Mouse (Mus musculus) Patski (cell line): ENCODE measurements around the gene Hist1h2ao. TPM values are rescaled to one million over a fixed set of nuclear protein-coding genes. Genes with fewer than 3 reads are reported as not detected.
"Not testable (repeated sequence)": the region's sequence is repeated elsewhere in the genome, so short reads cannot be mapped to it uniquely, and the experiment has no call there.

Source experiments
- ATAC-seq: fragments of 100-300 bp; one replicate; pipeline ENCODE4 v1.8.0; 2021
- CTCF ChIA-PET: fragments of 350-600 bp; sonication (Branson Sonifier 250); formaldehyde crosslinking; loops from one replicate; lab custom pipeline; 2022; ENCODE audit warnings: inconsistent platforms; lab: Charles Lee
- POLR2A ChIA-PET: fragments of 350-600 bp; sonication (Branson Sonifier 250); formaldehyde crosslinking; loops from one replicate; lab custom pipeline; 2022; ENCODE audit warnings: antibody characterized with exemption, inconsistent platforms; lab: Charles Lee
- DNase-seq: peaks from one replicate; pipeline ENCODE4 v3.0.0-alpha.2; 2011; ENCODE audit warnings: low read depth, low spot score
- H3K27me3 ChIP-seq: fragments of 371-371 bp; one replicate; pipeline ENCODE4 v1.5.1; 2021
- CTCF ChIP-seq: fragments of 100-300 bp; IDR thresholded peaks from one replicate; pipeline ENCODE4 v1.5.1; 2021
- in situ Hi-C: fragments of 300-500 bp; cut with MboI; formaldehyde crosslinking; loops from 3 replicates; pipeline ENCODE4 v1.11.1; 2018; ENCODE audit warnings: low pct_unique_long_range_greater_than_20kb, mixed read lengths
- polyA plus RNA-seq: library from polyadenylated mRNA; unstranded; gene quantifications from one replicate; pipeline ENCODE4 v1.2.3, GENCODE M21; 2021

The Hist1h2ao gene
- polyA plus RNA-seq, 1 experiment from 2014 or later = not detected

DNA sequence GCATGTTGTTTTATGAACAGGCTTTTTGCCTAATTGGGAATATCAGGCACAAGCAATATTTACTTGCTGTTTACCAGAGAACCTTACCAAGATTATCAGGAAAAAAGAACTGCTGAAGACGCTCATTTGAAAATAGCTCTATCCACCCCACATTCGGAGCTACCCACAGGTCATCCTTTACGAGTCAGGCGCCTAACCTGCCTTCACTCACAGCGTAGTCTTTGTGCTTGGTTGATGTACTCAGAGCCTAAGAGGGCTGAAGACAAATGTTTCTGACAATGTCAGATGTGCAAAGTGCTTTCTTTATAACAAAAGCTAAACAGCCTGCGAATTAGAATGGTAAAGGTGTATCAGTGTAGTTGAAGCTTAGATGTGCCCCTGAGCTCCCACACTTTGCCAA, 26.0 kb upstream of the Hist1h2ao start:
- ChIA-PET CTCF (no interaction called here), POLR2A (interaction anchor here (0.9 kb wide), 1 partner anchor 31 kb away, joined by 4 read pairs; the partner anchor contains the start of genes Hist1h2ak and Hist1h2bn)
- TF ChIP-seq CTCF = no peak
- DNase-seq (no peak), ATAC-seq (no peak)
- no peaks in the 10 kb centered on the region for H3K27me3 ChIP-seq
- in situ Hi-C loops = loop anchor here (25.0 kb wide), 1 partner anchor 1978 kb away; the partner anchor contains the start of genes Hist1h1a, Hist1h2ab, Hist1h3a and Hist1h3b

DNA sequence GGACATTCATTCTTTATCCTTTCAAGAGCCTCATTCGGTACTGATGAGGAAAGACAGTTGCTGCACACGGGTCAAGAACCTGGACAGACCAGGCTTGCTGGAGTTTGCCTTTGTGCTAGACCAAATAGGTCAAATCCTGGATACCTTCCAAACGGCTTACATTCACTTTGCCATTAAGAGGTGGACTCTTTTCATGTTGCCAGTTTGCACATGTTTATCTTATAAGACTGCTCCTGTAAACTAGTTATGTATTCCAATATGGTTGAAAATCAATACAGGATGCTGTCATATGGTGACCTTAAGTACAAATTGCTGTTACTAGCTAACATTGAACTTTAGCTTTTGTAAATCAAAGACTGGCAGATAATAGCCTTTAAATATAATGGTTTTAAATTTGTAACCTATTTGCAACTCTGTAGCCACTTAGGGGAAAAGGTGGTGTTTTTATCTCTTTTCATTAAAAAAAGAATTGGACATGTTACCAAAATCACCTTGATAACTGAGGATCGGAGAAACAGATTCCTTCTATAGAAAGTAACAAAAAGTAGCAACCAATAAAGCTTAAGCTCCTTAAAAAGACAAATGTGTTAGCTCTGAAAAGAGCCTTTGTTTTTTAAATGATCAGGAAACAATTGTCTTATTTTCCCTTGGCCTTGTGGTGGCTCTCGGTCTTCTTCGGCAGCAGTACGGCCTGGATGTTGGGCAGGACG, 23.9 kb upstream of the Hist1h2ao start:
- DNase-seq (no peak), ATAC-seq (no peak)
- ChIA-PET CTCF (no interaction called here), POLR2A (no interaction called here)
- in situ Hi-C loops = loop anchor here (25.0 kb wide), 1 partner anchor 1976 kb away; the partner anchor contains the start of genes Hist1h1a, Hist1h2ab, Hist1h3a and Hist1h3b
- H3K27me3 ChIP-seq = no peaks in the 10 kb centered on the region
- TF ChIP-seq CTCF = no peak

DNA sequence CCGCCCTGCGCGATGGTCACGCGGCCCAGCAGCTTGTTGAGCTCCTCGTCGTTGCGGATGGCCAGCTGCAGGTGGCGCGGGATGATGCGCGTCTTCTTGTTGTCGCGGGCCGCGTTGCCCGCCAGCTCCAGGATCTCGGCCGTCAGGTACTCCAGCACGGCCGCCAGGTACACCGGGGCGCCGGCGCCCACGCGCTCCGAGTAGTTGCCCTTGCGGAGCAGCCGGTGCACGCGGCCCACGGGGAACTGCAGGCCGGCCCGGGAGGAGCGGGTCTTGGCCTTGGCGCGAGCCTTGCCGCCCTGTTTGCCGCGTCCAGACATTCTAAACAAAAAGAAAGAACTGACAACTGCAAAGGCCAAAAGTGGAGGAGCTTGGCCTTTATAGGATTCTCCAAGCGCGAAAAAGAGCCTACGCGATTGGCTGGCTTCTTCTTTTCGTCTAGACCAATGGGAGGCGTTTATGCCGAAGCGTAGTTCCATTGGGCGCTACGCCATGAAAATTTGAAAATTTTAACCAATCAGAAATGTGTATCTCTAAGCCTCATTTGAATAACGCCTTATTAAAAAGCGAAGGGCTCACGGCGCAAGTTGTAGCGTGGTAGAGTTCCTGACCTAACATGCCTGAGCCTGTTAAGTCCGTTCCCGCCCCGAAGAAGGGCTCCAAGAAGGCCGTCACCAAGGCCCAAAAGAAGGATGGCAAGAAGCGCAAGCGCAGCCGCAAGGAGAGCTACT, 23.2 kb upstream of the Hist1h2ao start, which contains the start of the genes Hist1h2an and Hist1h2bp:
Hist1h2an (minus strand) TSS at position 320 of the 731 bp plus-strand sequence.
Hist1h2bp (plus strand) TSS at position 563 of the 731 bp plus-strand sequence.
- CTCF ChIA-PET, H3K27me3 ChIP-seq: not testable (repeated sequence)
- DNase-seq = peak; percentile 99
- ATAC-seq = peak; percentile 91
- POLR2A ChIA-PET = interaction anchor here (1.1 kb wide), 1 partner anchor 1754 kb away, joined by 3 read pairs; no protein-coding TSS in a partner anchor
- in situ Hi-C loops = loop anchor here (25.0 kb wide), 1 partner anchor 1975 kb away; the partner anchor contains the start of genes Hist1h1a, Hist1h2ab, Hist1h3a and Hist1h3b

DNA sequence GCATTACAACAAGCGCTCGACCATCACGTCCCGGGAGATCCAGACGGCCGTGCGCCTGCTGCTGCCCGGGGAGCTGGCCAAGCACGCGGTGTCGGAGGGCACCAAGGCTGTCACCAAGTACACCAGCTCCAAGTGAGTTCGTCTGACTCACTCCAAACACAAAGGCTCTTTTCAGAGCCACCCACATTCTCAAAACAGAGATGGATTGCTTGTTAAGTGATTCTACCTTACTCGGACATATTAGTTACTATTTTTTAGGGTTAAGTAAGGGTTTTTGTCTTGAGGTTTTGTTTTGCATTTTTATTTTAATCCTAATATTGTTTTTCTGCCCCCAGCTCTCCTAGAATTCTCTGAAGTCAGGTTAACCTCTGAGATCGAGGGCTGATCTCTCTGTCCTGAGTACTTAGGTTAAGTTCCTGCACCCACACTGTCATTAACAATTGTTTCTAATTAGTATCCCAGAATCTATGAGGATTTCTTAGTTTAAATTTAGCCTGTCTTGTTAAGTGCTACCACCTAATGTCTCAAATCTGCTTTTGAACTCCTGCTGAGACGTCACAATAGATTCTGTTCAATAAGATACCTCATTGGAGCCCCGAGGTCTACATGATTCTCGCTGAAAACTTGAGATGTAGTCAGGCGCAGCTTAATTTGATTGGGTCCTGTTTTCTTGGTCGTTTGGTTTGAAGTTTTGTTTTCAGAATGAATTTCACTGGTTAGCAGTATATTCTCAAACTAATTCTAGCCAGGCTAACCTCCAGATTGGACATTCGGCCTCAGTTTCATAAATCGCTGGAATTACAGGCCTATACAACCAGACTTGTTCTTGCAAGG, 22.3 kb upstream of the Hist1h2ao start:
- ATAC-seq = peak; percentile 18
- ChIA-PET POLR2A (interaction anchor here (1.1 kb wide), 1 partner anchor 1754 kb away, joined by 3 read pairs; no protein-coding TSS in a partner anchor), CTCF (no interaction called here)
- no peak for TF ChIP-seq CTCF
- H3K27me3 ChIP-seq = no peaks in the 10 kb centered on the region
- in situ Hi-C loops = loop anchor here (25.0 kb wide), 1 partner anchor 1974 kb away; the partner anchor contains the start of genes Hist1h1a, Hist1h2ab, Hist1h3a and Hist1h3b
- DNase-seq = no peak

DNA sequence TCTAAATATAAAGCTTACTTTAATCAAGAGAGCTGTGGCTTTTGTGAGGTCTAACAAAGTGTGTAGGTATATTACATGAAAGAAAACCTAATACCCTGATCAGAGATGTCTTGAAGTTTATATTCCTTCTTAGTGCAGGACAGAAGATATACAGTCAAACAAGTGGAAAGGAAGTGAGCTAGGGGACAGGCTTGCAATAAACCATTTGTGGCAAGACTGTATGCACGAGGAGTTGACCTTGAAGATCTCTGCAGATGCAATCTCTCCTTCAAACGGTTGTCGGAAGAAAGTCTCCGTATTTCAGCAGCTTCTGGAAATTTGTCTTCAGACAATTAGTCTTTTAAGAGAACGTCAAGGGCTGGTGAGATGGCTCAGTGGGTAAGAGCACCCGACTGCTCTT, 20.3 kb upstream of the Hist1h2ao start:
- CTCF ChIA-PET = no interaction called here
- POLR2A ChIA-PET = no interaction called here
- in situ Hi-C loops = loop anchor here (25.0 kb wide), 1 partner anchor 1972 kb away; the partner anchor contains the start of genes Hist1h1a, Hist1h2ab, Hist1h3a and Hist1h3b
- no peak for TF ChIP-seq CTCF
- DNase-seq = no peak
- no peak for ATAC-seq
- no peaks in the 10 kb centered on the region for H3K27me3 ChIP-seq

DNA sequence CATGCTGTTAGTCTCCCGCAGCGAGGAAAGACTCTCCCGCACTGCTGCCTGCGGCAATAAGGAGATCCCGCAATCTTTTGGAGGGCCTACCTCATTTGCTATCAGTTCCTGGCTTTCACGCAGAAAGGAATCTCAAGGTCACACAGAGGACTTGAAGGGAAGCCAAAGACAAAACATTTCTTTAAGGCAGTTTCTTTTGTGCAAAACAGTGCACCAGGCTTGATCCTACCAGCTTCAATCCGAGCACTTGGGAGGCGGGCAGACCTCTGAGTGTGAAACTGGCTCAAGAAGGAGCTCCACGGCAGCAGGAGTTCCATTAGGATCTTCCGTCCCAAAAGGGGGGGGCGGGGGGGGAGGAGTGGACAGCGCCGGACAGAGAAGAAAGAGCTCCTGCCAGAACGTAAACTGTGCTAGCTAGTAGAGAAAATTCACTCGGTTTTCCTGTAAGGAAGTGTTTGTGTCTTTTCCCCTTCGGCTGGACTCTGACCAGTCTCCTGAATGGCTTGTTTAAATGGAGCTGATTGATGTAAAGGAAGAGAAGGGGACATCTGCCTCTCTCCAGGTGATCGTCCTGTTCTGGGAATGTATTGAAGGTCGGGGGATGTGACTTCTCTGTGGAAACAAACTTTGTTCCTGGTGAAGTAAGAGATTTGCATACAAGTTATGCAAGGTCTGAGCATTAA, 19.5 kb upstream of the Hist1h2ao start:
- CTCF ChIA-PET = no interaction called here
- no peaks in the 10 kb centered on the region for H3K27me3 ChIP-seq
- POLR2A ChIA-PET = no interaction called here
- no peak for ATAC-seq
- in situ Hi-C loops = loop anchor here (25.0 kb wide), 1 partner anchor 1972 kb away; the partner anchor contains the start of genes Hist1h1a, Hist1h2ab, Hist1h3a and Hist1h3b
- TF ChIP-seq CTCF = no peak
- DNase-seq = no peak

DNA sequence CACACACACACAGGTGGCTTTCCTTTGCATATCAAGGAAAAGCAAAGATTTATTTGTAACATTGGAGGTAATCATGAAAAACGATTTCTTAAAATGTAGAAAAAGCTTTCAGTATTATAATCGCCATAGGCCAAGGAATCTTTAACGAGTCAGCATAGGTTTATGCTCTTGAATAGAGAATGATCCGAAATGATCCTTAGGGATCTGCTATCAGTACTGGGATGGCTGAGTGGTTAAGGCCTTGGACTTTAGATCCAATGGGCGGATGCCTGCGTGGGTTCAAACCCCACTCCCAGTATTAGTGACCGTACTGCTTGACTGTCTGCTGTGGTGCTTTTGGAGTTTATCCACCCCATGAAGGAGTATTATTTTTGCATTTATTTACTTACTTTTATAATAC, 14.7 kb upstream of the Hist1h2ao start:
- no peak for TF ChIP-seq CTCF
- no peaks in the 10 kb centered on the region for H3K27me3 ChIP-seq
- DNase-seq (no peak), ATAC-seq (no peak)
- ChIA-PET CTCF (no interaction called here), POLR2A (no interaction called here)
- in situ Hi-C loops = loop anchor here (25.0 kb wide), 1 partner anchor 1967 kb away; the partner anchor contains the start of genes Hist1h1a, Hist1h2ab, Hist1h3a and Hist1h3b

DNA sequence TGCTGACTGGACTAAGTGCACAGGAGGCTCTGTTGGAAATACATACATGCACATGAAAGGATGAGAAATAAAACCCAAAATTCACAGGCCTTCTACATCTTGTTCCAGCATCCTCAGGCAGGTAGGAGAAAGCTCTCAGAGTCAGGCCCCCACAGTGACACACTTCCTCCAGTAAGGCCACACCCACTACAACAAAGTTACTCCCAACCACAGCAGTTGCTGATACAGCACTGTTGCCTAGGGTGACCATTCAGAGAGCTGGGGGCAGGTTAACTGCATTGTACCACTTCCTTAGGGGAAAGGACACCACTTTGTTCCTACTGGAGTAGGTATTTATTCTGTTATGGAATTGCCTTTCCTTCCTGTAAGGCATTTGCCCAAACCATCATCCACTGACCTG, 13.1 kb upstream of the Hist1h2ao start:
- POLR2A ChIA-PET, DNase-seq, H3K27me3 ChIP-seq, CTCF ChIA-PET: not testable (repeated sequence)
- ATAC-seq = peak; percentile 26
- in situ Hi-C loops = loop anchor here (25.0 kb wide), 1 partner anchor 1965 kb away; the partner anchor contains the start of genes Hist1h1a, Hist1h2ab, Hist1h3a and Hist1h3b

DNA sequence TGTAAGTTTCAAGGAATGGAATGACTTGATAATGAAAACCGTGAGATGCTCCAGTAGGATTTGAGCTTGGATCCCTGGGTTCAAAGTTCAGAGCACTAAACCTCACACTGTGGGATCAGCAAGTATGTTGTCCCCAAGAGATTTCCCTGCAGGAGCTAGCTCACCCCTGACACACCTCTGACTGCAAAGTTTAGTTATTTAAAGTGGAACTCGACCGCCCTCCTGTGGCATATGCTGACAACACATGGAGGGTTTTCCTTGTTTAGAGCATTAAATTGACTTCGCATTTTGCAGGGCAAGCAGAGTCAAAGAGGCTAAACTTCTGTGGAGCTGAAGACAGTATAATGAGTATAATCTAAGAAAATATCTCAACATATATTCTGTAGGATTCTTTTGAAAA, 7.2 kb upstream of the Hist1h2ao start:
- DNase-seq, in situ Hi-C loops, H3K27me3 ChIP-seq, POLR2A ChIA-PET, CTCF ChIA-PET: not testable (repeated sequence)
- peak; percentile 78 for ATAC-seq

DNA sequence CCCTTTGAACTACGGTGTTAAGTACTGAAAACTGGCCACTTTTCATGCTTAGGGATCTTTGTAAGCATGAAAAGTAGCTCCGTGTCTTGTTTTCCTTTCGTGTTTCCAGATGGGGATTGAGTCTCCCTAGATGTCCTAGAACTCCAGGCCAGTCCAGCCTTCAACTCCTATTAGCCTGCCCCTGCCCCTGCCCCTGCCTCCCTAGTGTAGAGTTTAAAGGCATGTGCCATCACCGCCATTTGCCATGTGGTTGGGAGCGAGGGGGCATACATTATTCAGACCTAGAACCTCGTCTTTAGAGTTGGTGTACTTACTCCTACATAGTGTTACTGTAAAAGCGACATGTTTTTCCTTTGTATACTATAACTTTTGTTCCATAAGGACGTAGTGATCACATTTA, 809 bp downstream of the Hist1h2ao start:
- DNase-seq, POLR2A ChIA-PET, CTCF ChIA-PET, ATAC-seq, in situ Hi-C loops, H3K27me3 ChIP-seq: not testable (repeated sequence)

DNA sequence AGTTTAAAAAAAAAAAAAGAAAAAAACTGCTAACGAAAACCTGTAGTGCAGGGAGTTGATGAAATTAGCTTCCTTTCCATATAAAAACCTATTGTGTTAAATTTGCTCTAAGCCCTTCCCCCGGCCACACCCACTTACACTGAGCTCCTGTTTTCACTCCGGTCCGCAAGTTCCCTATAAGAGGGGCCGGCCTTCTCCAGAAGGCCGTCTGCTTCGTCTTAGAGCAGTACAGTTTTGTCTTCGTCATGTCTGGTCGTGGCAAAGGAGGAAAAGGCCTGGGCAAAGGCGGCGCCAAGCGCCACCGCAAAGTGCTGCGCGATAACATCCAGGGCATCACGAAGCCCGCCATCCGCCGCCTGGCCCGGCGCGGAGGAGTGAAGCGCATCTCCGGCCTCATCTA, 1.3 kb downstream of the Hist1h2ao start, which contains the start of gene Hist1h4m:
Hist1h4m (plus strand) TSS at position 208 of the 400 bp plus-strand sequence.
- in situ Hi-C loops, DNase-seq, ATAC-seq, H3K27me3 ChIP-seq, CTCF ChIA-PET, POLR2A ChIA-PET: not testable (repeated sequence)

DNA sequence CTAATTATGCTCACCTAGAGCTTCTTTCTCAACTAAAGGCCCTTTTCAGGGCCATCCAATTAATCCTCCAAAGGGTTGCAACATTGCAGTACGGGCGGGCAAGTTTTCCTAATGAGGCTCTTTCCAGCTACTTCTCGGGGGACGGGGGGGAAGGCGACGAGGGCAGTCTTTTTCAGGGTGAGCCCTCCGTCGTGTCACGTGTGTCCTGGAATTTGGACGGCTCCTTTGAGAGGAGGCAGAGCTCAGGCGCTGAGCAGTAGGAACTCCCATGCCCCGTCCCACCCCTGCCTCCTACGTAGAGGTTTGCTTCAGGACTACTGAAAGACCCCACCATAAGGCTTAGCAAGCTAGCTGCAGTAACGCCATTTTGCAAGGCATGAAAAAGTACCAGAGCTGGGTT, 1.8 kb downstream of the Hist1h2ao start:
- in situ Hi-C loops, H3K27me3 ChIP-seq, CTCF ChIA-PET, ATAC-seq, POLR2A ChIA-PET, DNase-seq: not testable (repeated sequence)
